Mouse (Mus musculus): ENCODE results near the gene Chrdl2. TPM values are rescaled to one million over a fixed set of nuclear protein-coding genes. Genes with fewer than 3 reads are reported as not detected.
"Not testable (repeated sequence)": the region's sequence is repeated elsewhere in the genome, so short reads cannot be mapped to it uniquely, and the experiment has no call there.

The Chrdl2 gene
- not detected for total RNA-seq (2022)

DNA sequence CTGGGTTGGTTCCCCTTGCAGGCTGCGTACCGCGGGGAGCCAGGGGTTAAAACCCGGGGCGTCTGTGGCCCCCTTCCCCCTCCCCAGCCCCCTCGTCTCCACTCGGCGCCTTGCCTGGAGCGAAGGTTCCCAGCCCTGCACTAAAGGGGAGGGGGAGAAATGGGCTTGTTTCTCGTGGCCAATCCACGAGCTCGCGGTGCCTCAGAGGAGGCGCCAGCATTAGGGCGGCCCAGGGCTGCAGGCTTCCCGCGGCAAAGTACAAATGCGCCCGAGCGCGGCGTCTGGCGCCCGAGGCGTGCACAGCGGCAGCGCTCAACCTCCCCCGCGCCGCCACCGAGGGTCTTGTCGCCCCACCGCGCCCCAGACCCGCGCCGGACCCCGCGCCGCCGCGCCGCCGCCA, at the start of gene Chrdl2:
Chrdl2 (plus strand) TSS at position 383 of the 400 bp plus-strand sequence.
- no peak for DNase-seq (ENCODE audit: low spot score)

DNA sequence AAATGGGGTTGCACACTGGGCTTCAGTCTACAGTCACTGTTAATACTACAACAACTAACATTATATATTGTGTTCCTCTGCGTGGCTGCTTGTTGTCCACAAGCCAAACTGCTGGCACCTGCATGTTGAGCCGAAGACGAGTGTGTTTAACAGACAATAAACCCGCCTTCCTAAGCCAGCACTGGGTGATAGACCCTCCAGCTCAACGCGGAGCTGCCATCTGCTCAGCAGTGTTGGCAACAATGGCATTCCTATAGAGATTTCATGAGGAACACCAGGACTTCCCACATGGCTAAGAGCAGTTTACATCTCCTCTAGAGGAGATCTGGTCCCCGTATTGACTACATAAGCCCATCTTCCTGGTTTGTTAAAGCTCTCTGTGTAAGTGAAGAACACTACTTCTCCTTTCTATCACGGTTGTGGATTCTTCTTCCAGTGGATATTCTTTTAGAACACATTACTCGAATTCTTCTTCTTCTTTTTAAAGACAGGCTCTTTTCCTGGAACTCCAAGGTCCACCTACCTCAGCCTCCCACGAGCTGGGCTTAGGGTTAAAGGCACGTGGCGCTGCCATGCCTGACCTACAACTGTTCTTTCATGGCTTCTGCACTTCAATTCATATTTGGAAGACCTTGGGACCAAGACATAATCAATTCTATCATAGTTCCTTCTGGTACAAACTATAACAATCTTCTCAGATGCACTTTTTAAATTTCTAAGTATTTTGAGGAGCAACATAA, 48.6 kb upstream of the Chrdl2 start:
- DNase-seq (ENCODE audit: low spot score): no peak

- not testable (repeated sequence) for DNase-seq (ENCODE audit: low spot score)
Observed at GRCm38 (mm10) chr7:99960571-99960970, 45.4 kb upstream of the Chrdl2 start.

- no peak for DNase-seq (ENCODE audit: low spot score)
Observed at GRCm38 (mm10) chr7:99961518-99961917, 44.5 kb upstream of the Chrdl2 start.

- DNase-seq (ENCODE audit: low spot score): peak; percentile 86
Observed at GRCm38 (mm10) chr7:99962536-99963236, 43.3 kb upstream of the Chrdl2 start.

DNA sequence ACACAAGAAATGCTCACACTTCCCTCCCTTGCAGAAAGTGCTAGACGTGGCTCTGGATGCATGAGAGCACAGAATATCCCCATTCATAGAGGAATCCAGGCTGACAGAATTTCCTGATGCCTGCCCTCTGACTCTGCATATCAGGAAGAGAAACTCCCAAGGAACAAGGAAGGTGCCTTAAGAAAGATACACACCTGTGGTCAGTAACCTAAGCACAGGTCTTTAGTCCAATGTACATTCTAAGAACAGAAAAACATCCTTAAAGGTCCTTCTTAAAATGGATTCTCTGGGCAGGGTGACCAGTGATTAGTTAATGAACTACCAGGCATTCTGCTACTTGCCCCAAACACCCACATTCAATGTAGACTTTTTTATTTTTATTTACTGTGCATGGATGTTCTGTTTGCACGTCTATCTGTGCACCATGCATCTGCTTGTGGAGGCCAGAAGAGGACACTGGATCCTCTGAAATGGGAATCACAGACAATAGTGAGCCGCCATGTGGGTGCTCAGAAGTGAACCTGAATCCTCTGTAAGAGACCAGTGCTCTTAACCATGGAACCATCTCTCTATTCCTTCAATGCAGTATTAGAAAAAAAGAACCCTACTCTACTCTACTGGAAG, 42.6 kb upstream of the Chrdl2 start:
- no peak for DNase-seq (ENCODE audit: low spot score)

DNA sequence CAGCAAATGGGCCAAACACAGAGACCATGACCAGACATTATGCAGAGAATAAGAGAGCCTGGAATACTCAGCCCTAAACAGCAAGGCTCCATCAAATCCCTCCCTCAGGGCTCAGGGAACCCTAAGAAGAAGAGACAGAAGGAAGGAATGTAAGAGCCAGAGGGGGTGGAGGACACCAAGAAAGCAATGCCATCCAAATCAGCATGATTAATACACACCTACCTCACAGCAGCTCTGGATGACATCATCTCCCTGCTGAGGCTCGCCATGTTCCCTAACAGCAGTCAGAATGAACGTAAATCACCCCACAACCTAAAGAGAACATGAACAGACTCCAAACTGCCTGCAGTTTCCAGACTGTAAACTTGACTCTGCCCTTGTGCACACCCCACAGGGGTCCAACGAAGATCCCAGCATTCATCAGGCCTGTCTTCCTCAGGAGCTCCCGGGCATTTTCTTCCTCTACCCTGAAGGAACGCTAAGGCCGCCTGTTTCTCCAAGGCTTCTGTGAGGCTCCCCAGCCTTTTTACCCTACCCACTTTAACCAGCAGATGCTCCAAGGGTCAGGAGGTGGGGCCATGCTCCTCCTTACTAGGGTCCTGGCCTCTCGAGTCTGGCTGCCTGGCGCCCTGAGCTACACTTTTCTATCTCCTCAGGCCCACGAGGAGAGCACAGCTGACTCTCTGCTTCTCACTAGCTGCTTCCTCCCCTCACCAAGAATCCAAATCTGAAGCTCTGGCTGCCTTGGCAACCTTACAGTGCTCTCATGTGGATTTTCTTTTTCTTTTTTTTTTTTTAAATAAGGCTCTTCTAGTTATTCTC, 40.7 kb upstream of the Chrdl2 start:
- no peak for DNase-seq (ENCODE audit: low spot score)

DNA sequence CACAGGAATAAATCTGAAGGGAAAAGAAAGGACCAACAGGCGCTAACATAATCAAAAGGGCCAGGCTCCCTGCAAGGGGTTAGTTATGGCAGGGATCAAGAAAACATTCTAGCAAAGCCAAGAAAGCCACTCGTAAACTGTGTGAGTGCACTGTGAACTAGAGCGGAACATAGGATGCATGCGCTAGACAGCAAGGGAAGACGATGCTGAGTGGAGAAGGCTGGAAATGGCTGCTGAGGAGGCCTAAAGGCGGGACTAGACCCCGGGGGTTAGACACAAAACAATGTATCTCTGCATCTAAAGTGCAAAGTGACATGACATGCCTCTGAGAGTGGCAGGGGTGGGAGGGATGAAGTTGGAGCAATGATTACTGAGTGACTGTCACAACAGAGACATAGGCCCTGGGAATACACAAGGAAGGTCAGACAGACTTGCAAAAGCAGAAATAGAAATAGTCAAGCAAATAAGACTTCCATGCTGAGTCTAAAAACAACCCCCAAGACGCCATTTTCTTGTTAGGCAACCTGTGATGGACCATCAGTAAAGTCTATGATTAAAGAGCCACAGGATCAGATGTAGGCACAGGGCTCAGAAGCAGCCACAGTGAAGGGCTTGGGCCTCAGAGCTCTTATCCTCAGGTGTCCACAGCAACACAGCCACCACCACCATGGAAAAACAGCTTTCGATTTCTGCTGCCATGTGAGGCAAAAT, 39.8 kb upstream of the Chrdl2 start:
- no peak for DNase-seq (ENCODE audit: low spot score)

- no peak for DNase-seq (ENCODE audit: low spot score)
Observed at GRCm38 (mm10) chr7:99969151-99969550, 36.8 kb upstream of the Chrdl2 start.

GRCm38 (mm10) chr7:99971926-99972325, 34.0 kb upstream of the Chrdl2 start:
- DNase-seq (ENCODE audit: low spot score): no peak

GRCm38 (mm10) chr7:99972912-99973311, 33.1 kb upstream of the Chrdl2 start:
- DNase-seq (ENCODE audit: low spot score): not testable (repeated sequence)

- DNase-seq (ENCODE audit: low spot score): no peak
Observed at GRCm38 (mm10) chr7:99974208-99974970, 31.6 kb upstream of the Chrdl2 start.

- DNase-seq (ENCODE audit: low spot score): no peak
Observed at GRCm38 (mm10) chr7:99975819-99976575, 30.0 kb upstream of the Chrdl2 start.

- no peak for DNase-seq (ENCODE audit: low spot score)
Observed at GRCm38 (mm10) chr7:99978041-99978440, 27.9 kb upstream of the Chrdl2 start.

DNA sequence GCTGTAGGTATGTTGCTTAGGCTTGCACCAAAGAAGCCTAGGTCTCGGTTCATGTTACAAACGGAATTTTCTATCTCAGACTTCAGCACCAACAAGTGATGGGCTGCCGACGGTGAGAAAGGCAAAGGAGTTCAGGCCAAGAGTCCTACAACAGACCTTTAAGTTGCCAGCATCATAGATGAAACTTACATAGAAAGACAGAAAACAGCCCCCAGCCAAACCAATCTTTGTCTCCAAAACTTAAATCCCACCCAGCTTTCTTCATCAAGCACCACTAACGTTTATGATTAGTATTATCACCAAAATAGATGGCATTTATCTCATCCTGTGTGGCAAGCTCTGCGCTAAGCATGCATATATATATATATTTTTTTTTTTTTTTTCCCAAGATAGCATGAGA, 26.9 kb upstream of the Chrdl2 start:
- DNase-seq (ENCODE audit: low spot score): no peak

DNA sequence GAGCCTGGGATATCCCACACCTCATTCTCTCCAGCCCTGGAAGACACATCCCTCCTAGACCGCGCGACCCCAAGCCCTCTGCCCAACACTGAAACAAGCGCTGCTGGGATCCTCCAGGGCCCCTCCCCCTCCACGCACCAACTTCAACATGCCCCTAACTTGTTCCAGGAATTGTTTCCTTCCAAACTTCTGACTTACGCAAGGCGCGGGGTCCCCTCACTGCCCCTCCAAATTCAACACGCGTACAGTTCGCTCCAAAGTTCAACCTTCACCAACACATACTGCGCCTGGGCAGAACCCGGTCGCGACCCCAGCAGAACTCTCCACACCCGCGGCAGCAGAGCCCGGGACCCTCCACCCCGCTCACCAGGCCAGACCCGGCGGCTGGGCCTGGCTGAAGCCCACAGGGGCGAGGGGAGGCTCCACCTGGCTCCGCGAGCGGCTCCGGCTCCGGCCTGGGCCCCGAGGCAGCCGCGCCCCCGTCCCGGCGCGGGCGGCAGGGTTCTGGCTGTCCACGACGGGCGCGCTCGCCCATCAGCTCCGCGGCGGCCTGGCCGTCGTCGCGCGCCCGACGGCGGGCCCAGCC, 26.3 kb upstream of the Chrdl2 start:
- DNase-seq (ENCODE audit: low spot score): peak; percentile 40

DNA sequence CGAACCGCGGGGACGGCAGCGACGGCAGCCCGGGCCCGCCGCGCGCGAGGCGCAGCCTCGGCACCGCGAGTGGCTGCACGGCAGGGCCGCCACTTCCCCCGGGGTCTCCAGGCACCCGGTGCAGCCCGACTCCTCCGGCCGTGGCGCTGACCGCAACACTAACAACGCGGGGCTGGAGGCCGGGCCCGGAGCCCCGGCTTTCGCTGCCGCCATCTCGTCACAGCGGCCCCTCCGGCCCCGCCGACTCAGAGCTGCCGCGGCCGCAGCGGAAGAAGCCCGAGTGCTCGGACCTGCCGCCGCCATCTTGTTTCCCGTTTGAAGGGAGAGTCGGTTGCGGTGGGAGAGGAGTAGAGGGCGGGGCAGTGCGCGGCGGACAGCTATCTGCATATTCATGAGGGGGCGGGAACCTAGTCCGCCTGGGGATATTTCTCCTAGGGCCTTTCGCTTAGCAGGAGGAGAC, 25.8 kb upstream of the Chrdl2 start, which contains the start of gene Rnf169:
Rnf169 (minus strand) TSS at position 317 of the 460 bp plus-strand sequence.
- DNase-seq (ENCODE audit: low spot score): peak; percentile 93

DNA sequence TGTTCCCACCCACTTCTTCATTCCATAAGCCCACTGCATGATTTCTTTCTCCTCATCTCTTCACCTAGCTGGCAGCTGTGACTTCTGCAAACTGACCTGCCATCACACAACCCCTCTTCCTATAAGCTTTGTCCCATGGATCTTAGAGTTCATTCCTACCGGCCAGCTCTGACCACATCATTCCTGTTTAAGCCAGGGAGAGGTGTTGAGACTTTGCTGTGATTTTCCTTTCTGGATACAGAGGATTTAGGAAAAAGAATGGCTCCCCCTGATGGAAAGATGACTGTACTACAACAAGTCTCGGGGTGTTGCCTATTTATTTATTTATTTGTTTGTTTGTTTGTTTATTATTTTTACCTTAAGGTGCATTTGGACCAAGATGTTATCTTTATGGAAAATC, 24.7 kb upstream of the Chrdl2 start:
- peak; percentile 68 for DNase-seq (ENCODE audit: low spot score)

Measured in heart, adult 8-10 months (tissue).